Mouse (Mus musculus) olfactory bulb, adult 2 months (tissue): ENCODE data around the gene Sacs.

ENCODE experiments used
- CTCF ChIP-seq: fragments of 200-500 bp; IDR thresholded peaks from 2 replicates; pipeline ENCODE4 v1.5.1; 2012; ENCODE audit warnings: low read depth, mild to moderate bottlenecking, low read length, moderate library complexity; ENCODE audit not compliant: insufficient read depth
- POLR2A ChIP-seq: fragments of 200-500 bp; IDR thresholded peaks from 2 replicates; pipeline ENCODE4 v1.6.1; 2012; ENCODE audit warnings: mild to moderate bottlenecking, low read depth, low read length, moderate library complexity; ENCODE audit not compliant: insufficient read depth

GRCm38 (mm10) chr14:61108625-61109024 lies 29.6 kb upstream of the Sacs start:
- no peak for TF ChIP-seq POLR2A
- no peak for TF ChIP-seq CTCF
